Mouse (Mus musculus): ENCODE measurements around the gene Ces3a.
"Not testable (repeated sequence)": the region's sequence is repeated elsewhere in the genome, so short reads cannot be mapped to it uniquely, and the experiment has no call there.

The Ces3a gene

DNA sequence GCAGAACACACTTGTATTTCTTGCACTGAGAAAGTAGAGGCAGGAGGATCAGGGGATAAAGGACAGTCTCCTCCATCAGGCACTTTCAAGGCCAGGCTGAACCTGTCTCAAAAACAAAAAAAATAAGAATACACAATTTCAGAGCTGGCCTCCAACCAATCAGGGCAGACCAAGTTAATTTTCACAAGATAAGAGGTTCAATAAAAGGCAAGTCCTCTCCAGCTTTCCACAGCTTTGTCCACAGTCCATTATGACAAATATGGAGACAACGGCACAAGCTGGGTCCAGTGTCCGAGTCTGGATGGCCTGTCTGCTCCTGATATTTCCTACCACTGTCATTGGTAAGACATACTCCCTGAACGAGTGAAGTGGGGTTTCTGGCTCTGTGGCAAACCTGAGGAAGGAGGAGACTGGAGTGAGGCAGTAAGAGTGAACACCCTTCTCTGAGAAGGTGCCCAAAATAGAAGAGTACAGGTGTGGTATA lies at the start of gene Ces3a:
Gene Ces3a (plus strand): TSS at position 231 of the 484 bp plus-strand sequence.
- DNase-seq = no peak

DNA sequence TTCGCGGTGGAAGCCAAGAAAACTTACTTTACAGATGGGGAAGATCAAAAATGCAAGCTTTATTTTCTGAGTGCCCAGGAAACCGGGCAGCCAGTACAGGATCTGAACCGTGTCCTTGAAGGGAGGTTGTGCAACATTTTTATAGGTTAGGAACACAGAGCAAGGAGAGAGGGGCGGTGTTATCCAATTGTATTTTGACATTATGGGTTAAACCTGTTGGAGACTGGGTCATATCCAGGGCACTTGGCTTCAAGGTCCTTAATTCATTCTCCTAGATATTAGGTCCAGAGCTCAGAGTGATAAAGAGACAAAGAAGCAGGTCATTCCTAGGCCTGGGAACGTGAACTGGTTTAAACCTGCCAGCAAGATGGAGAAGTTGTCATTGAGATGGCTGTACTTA lies 49.2 kb upstream of the Ces3a start:
- no peak for DNase-seq

DNA sequence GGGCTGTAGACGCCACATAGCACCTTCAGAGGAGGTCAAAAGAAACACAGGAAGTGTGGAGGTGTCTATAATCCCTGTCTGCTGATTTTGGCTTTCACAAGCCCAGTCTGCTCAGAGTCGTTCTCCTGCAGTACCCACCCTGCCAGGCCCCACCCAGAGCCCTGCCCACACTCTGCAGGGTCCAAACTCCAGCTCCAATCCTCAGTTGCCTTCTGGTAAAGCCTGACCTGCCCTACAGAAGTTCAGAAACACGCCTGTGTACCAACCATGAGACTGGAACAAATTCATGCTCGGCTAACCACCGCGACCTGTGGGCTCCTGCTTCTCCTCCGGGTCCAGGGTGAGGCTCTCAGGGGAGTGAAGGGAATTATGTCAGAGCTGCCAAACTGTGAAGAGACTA lies 47.8 kb upstream of the Ces3a start, which contains the start of gene Ces2h:
Gene Ces2h (plus strand): TSS at position 268 of the 400 bp plus-strand sequence.
- no peak for DNase-seq

DNA sequence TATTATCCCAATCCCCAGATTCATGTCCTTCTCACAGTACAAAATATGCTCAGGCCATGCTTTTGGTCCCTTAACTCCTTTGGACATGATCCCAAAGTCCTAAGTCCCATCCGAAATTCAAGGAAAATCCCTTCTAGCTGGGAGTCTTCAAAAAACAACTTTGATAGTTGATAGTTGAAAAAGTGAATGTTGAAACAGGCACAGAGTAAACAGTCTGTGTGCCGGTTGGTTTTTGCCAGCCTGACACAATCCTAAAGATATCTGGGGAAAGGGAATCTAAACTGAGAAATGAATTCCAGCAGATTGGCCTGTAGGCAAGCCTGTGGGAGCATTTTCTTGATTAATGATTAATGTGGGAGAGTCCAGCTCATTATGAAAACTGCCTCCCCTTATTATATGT lies 38.4 kb upstream of the Ces3a start:
- no peak for DNase-seq

DNA sequence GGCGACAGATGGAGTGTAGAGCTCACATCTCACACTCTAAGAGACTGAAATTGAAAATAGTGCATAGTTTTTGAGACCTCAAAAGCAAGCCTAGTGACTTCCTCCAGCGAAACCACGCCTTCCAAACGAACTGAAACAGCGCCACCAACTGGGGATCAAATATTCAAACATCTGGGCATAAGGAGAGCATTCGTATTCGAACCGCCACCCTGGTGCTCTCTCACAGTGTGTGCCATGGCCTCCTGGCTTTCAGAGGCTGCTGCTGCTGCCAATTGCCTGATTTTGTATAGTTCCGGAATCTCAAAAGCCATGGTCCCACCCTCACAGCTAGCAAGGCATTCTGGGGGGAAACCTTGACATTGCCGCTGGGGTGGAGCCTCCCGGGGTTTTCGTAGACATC lies 37.3 kb upstream of the Ces3a start:
- DNase-seq = peak; percentile 2

DNA sequence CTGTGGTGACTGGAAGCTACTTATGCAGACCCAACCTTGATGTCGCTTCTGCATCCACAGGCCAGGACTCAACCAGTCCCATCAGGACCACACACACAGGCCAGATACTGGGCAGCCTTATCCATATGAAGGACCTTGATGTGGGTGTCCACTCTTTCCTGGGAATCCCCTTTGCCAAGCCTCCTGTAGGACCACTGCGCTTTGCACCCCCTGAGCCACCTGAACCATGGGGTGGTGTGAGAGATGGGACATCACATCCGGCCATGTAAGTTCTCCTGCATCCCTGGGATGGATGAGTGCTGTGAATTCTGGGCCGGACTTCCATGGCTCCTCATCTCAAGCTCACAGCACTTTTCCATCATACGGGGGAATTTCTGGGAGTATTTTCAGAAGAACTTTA lies 34.0 kb upstream of the Ces3a start:
- no peak for DNase-seq

DNA sequence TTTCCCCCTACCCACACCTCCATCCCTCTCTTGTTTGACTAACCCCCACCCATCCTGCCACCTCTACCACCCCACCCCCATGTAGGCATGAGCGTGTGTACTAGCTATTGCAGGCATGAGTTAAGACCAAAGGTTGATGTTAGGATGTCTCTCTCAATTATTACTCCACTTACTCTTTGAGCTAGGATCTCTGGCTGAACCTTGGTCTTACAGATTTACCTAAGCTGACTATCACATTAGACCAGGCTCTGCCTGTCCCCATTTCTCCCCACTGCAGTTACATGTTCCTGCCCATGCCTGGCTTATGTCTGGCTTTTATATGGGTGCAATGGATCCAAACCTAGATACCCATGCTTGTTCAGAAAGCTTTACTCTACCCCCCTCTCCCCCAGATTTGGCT lies 26.4 kb upstream of the Ces3a start:
- no peak for DNase-seq

DNA sequence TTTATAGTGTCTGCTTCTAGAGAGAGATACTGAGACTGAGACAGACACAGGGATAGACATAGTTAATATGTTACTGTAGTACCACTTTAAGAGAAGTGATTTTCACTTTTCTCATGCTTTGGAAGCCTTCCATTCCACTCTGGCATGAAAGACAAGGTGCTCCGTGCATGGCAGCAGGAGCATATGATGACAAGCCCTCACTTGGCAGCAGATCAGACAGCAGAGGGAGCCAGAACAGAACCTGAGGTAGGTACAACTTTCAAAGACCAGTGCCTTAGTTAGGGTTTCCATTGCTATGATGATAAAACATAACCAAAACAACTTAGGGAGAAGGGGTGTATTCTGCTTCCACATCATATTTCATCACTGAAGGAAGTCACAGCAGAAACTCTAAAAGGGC lies 25.3 kb upstream of the Ces3a start:
- DNase-seq = no peak

DNA sequence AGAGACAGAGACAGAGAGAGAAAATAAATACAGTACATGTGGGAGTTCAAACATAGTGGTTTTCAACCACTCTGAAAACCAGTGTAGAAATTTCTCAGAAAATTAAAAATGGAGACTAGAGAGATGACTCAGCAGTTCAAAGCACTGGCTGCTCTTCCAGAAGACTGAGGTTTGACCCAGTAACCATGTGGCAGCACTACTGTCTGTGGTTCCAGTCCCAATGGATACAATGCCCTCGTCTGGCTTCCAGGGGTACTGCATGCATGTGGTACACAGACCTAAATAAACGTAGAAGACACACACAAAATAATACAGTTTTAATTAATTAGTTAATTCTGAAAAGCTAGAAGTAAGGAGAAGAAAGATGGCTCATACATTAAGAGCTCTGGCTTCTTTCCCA lies 23.4 kb upstream of the Ces3a start:
- no peak for DNase-seq

DNA sequence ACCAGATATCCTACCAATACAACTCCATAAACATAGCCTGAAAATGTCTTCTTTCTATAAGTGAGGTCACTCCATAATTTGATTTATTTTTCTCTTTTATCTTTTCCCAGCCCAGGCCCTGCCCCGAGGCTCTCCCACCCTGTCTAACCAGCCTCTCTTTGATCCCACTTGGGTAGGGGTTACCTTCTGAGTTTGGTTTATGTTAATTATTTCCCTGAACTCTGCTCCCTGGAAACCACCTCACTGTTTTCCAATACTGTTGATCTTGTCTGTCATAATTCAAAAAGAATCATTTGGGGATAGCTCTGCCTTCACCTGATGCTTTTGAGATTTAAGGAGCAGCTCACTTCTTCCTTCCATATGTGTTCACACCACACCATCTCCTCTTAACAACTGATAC lies 4.9 kb upstream of the Ces3a start:
- no peak for DNase-seq

DNA sequence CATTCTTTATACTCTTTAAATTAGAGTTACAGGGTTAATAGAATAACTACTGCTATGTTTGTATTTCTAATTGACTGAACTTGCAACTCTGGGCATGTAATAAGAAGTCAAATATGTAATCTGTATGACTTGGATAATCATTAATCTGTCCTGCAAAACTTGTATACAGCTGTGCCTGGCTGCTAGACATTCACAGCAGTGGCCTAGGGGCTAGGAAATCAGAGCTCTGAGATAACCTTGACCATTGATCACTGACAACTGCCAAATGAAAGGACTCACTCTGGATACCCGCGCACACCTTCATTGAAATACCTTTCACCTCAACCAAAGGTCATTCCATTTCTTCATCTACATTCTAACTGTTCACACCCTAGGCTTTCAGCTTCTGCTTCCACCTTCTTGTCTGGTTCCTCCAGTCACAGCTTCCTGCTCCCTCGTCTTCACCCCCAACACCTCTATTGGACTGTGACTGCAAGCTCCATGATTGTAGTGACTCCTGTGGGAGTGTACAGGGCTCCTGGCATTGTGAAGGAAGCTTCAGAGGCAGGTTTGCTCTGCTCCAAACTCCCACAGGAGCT lies 2.5 kb upstream of the Ces3a start:
- no peak for DNase-seq

DNA sequence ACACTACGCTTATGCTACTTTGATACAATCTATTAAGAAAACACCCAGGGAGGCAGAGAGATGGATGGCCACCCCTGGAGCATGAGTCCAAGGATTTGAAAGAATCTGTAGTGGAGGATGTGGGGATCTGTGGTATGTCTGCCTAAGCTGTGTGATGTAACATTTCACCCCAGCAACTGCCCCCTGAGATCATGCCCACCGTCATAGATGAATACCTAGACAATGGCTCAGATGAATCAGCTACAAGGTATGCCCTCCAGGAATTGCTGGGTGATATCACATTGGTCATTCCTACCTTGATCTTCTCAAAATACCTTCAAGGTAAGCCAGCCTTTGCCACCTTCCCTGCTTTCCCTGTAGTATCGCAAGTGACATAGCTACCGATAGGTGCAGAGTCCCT lies 7.8 kb downstream of the Ces3a start:
- no peak for DNase-seq

DNA sequence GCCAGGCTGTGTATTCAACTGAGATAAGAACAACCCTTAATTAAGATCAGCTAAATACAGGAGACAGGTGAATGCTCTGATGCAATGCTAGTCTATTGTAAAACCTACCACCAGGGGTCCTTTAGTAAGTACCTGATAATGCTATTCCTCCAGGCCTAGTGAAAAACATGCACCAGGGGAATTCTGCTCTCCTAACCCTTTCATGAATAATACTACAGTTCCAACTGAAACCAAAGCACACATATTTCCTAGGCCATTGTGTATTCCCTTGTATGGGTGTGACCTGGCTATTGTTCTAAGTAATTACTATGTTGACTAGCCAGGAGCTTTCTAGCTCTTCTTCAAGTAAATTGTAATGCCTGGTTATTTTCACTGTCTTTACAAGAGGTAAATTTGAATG lies 11.7 kb downstream of the Ces3a start:
- no peak for DNase-seq

DNA sequence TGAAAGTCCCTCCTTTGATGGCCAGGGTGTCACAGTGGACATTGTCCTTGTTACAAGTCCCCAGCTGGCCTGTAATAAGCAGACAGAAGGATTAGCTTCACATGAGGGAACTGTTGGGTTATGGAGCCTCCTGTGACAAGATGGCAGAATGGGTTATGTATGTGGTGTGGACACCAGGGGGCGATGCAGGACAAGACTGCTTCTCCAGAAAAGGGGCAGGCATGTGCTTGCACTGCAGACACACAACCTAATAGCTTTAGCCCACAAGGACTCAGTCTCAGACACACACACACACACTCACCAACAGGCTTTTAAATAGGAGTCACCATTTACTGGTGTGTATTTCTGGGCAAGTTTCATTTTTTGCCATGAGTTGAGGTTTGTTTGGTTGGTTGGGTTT lies 18.4 kb downstream of the Ces3a start:
- DNase-seq = peak; percentile 36

DNA sequence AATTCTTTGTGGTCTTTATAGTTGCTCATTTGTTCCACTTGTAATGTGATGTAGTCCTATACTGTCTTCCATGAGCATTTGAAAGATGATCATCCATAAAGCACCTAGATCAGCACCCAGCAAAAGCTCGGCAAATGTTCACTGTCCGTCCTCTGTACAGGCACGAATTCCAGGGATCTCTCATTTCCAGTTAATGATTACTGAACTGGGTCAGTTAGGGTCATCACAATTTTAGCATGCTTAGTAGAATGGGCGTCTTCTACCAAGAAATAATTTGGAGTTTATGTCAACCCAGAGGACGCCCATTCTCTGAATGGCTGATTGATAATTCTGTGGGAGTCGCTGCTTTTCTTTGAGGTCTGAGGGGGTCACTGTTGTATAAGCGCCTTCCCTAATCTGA lies 19.5 kb downstream of the Ces3a start:
- DNase-seq = not testable (repeated sequence)

DNA sequence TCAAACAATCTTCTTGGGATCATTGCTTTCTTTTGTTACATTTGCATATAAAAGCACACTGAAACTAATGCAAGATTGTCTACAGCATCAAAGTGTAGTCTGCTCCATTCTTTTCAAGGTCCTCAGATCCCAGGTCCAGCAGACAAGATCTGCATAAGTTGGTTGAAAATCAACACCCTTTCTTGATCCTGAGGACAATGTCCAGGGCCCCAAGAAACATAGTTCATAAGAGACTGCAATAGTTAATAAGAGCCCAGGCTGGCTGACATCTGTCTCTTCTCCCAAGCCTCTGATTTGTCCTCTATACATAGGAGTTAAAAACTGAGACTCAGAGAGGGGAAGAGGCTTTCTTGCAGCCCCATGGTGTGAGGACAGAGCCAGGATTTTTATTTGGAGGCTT lies 20.6 kb downstream of the Ces3a start:
- DNase-seq = no peak

DNA sequence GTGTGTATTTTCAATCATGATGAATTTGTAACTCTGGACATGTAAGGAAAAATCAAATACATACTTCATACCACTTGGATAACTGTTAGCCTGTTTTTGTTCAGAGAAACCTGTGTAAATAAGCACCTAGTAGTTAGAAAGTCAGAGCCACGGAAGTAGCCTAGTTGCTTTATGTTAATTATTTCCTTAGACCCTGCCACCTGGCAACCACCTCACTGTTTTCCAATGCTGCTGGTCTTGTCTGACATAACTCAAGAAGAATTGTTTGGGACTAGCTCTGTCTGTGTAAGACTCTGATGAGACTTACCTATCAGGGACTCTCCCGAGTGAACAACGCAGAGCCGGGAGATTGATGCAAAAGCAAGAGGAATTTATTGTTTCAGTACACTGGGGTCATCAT lies 28.2 kb downstream of the Ces3a start:
- DNase-seq = no peak

DNA sequence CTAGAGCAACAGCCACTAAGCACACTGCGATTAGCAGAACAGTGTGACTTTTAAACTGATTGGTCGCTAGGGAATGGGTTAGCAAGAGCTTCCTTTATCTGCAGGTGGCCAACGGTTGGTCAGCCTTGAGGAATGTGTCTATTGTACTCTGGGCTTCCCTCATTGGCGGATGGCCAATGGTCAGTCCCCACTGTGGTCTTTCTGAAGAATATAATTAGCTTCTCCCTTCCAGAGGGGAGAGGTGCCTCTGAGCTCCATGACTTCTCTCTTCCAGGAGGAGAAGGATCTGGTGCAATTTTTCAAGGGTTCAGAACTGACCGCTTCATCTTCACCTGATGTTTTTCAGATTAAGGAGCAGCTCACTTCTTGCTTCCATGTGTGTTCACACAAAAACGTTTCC lies 28.7 kb downstream of the Ces3a start:
- no peak for DNase-seq

DNA sequence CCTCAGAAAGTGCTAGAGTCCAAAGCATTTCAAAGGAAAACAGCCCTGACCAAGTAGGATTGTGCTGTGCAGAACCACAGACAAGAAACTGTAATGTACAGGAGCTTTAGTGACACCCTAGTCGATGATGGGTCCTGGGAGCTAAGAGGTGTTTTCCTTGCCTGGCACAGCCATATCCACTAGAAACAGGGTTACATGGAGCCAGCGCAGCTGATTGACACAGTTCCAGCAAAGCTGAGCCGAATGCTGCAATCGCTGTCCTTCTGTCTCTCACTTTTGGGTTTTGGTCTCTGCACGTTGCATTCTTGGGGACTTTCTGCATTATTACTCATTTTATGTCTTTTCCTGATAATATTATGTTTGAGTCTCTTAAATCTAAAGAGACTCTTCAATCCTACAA lies 30.2 kb downstream of the Ces3a start:
- DNase-seq = no peak

DNA sequence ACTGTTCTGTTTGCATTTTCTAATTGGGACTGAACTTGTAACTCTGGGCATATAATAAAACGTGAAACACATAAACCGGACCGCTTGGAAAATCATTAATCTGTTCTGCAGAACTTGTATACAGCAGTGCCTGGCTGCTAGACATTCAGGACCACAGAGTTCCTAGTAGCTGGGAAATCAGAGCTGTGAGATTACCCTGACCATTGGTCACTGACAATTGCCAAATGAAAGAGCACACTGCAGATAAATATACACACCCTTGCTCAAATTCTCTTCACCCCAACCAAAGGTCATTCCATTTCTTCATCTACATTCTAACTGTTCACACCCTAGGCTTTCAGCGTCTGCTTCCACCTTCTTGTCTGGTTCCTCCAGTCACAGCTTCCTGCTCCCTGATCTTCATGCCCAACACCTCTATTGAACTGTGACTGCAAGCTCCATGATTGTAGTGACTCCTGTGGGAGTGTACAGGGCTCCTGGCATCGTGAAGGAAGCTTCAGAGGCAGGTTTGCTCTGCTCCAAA lies 32.5 kb downstream of the Ces3a start:
- DNase-seq = no peak

DNA sequence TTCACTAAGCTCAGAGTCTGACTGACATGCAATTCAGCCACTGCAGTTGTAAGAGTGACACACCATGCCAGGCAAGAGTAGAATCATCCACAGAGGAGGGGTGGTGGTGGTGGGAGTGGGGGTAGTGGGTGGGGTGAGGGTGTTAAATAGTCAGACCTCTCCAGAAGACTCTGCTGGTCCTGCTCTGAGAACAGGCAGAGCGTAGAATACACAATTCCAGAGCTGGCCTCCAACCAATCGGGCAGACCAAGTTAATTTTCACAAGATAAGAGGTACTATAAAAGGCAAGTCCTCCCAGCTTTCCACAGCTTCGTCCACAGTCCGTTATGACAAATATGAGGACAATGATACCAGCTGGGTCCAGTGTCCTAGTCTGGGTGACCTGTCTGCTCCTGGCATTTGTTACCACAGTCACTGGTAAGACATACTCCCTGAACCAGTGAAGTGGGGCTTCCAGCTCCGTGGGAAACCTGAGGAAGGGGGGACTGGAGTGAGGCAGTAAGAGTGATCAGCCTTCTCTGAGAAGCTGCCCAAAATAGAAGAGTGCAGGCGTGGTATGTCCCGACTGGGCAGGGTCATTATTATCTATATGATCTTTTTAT lies 35.1 kb downstream of the Ces3a start, which contains the start of gene Ces3b:
Gene Ces3b (plus strand): TSS at position 305 of the 602 bp plus-strand sequence.
- no peak for DNase-seq

DNA sequence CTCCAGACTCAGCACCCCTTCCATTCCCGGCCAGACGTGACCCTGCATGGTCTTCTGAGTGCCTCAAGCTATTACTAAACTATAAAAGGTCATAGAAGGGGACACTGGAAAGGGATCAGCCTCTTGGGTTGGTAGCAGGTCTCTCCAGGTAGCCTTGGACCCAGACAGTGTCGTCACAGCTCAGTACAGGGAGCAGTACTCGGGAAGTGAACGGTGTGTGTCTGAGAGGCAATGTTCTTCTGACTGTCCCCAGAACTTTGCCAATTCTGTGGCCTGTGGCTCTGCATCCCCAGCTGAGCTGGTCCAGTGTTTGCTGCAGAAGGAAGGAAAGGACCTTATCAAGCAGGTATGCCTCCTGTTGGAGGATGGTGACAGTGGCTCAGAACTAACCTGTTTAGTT lies 39.8 kb downstream of the Ces3a start:
- DNase-seq = not testable (repeated sequence)

DNA sequence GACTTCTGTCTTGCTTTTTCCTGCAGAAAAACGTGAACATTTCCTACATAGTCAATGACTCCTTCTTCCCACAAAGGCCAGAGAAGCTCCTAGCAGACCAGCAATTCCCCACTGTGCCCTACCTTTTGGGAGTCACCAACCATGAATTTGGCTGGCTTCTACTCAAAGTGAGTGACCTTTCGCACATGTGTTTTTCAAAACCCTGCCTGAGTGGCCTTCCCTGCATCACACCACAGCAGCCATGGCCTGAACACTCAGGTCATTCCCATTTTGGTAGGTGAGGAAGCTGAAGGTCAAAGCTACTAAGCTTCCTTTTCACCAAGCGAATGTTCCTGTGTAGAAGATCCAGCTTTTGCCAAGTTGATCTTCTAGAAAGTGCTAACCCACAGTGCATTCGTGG lies 40.2 kb downstream of the Ces3a start:
- no peak for DNase-seq

DNA sequence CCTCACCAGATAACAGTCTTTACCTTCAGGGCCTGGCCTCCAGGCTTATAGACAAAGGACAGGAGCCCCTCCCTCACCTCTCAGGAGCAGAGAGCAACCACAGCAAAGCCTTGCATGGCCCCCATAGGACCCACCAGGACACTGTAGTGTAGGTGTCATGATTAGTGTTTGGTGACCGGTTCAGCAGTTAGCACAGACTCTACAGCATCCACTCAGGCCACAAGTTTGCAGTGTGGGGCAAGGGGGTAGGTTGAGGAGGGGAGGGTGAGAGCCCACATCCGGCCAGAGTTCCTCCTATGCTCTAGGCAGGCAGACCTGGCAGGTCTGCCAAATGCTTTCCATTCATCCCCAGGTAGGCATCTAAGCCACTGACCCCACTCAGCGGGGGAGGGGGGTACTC lies 45.6 kb downstream of the Ces3a start:
- DNase-seq = no peak

Data from lung, postnatal 36 days (tissue).